Mouse (Mus musculus) hindbrain, embryonic 14.5 days (tissue): ENCODE results near the gene Rnf31. TPM values are rescaled to one million over a fixed set of nuclear protein-coding genes. Genes with fewer than 3 reads are reported as not detected.

Experiments
- ATAC-seq: fragments of 200-750 bp; cut with Nextera tagmentation; 2 replicates; pipeline ENCODE4 v1.8.0; 2017; ENCODE audit warnings: moderate number of reproducible peaks, mild to moderate bottlenecking, moderate TSS enrichment, moderate library complexity; ENCODE audit not compliant: low FRiP score
- DNase-seq: peaks from one replicate; pipeline ENCODE4 v3.0.0-alpha.2; 2015; ENCODE audit warnings: low spot score
- H3K27ac ChIP-seq: fragments of 300-500 bp; sonication (generic); 2 replicates; pipeline ENCODE4 v1.5.1; 2014; ENCODE audit warnings: mild to moderate bottlenecking, moderate library complexity
- H3K27me3 ChIP-seq: fragments of 300-500 bp; sonication (generic); 2 replicates; pipeline ENCODE4 v1.6.1; 2014; ENCODE audit warnings: mild to moderate bottlenecking, low read length, mixed read lengths; ENCODE audit not compliant: control insufficient read depth, insufficient read depth
- H3K36me3 ChIP-seq: fragments of 300-500 bp; sonication (generic); replicated peaks from 2 replicates; pipeline ENCODE4 v1.6.1; 2014; ENCODE audit not compliant: control insufficient read depth, insufficient read depth
- H3K4me1 ChIP-seq: fragments of 300-500 bp; sonication (generic); replicated peaks from 2 replicates; pipeline ENCODE4 v1.6.1; 2014; ENCODE audit warnings: antibody characterized with exemption, low read length, mixed read lengths; ENCODE audit not compliant: control insufficient read depth, insufficient read depth
- H3K4me2 ChIP-seq: fragments of 300-500 bp; sonication (generic); replicated peaks from 2 replicates; pipeline ENCODE4 v1.6.1; 2014; ENCODE audit warnings: mild to moderate bottlenecking, moderate library complexity
- H3K4me3 ChIP-seq: fragments of 300-500 bp; sonication (generic); replicated peaks from 2 replicates; pipeline ENCODE4 v1.5.1; 2014; ENCODE audit warnings: mild to moderate bottlenecking, low read length
- H3K9ac ChIP-seq: fragments of 300-500 bp; sonication (generic); 2 replicates; pipeline ENCODE4 v1.6.1; 2014
- H3K9me3 ChIP-seq: fragments of 300-500 bp; sonication (generic); 2 replicates; pipeline ENCODE4 v1.6.1; 2016; ENCODE audit warnings: low read length; ENCODE audit not compliant: control insufficient read depth
- WGBS: fragments of 180-500 bp; shearing (Covaris S2); extraction: QIAGEN DNeasy Blood & Tissue Kit; methylation state at CpG from one replicate; pipeline ENCODE4 v1.1.7; 2014; 5-methylcytosine and 5-hydroxymethylcytosine counted together
- polyA plus RNA-seq: library from polyadenylated mRNA; unstranded; fragments of >200 nt; fragmentation: Nextera tagmentation; extraction: Ambion mirVana; gene quantifications from 2 replicates; pipeline ENCODE4 v1.2.1, GENCODE M21; 2014

Rnf31 gene
- polyA plus RNA-seq, 1 experiment from 2014 or later = 20.4 TPM

GRCm38 (mm10) chr14:55596036-55596690 is 4.7 kb downstream of the Rnf31 start:
- H3K27ac ChIP-seq = no peak overlapping the region
- H3K9me3 ChIP-seq = no peaks in the 10 kb centered on the region
- H3K36me3 ChIP-seq = peaks cover 72% of the 10 kb centered on the region
- no peak overlapping the region for H3K4me3 ChIP-seq
- H3K9ac ChIP-seq = no peak overlapping the region
- ATAC-seq = no peak
- H3K27me3 ChIP-seq = no peaks in the 10 kb centered on the region
- peaks cover 14% of the 10 kb centered on the region for H3K4me1 ChIP-seq
- DNase-seq = no peak
- H3K4me2 ChIP-seq = no peak overlapping the region
- WGBS = 72% methylated on average over 13 of the region's 13 CpGs

- no peak overlapping the region for H3K9ac ChIP-seq
- 95% methylated on average over 21 of the region's 21 CpGs for WGBS
- no peaks in the 10 kb centered on the region for H3K4me1 ChIP-seq
- DNase-seq (no peak), ATAC-seq (no peak)
- no peaks in the 10 kb centered on the region for H3K27me3 ChIP-seq
- H3K36me3 ChIP-seq = peaks cover 95% of the 10 kb centered on the region
- H3K27ac ChIP-seq = no peak overlapping the region
- H3K9me3 ChIP-seq = no peaks in the 10 kb centered on the region
- H3K4me2 ChIP-seq = no peak overlapping the region
- H3K4me3 ChIP-seq = no peak overlapping the region
Observed at GRCm38 (mm10) chr14:55598521-55599390, 7.2 kb downstream of the Rnf31 start.

- no peaks in the 10 kb centered on the region for H3K4me1 ChIP-seq
Observed at GRCm38 (mm10) chr14:55603271-55603632, 11.7 kb downstream of the Rnf31 start, which contains the start of gene Irf9. Gene Irf9, plus strand, starts transcription at chr14:55603571.

GRCm38 (mm10) chr14:55603633-55604576 is 12.4 kb downstream of the Rnf31 start:
- H3K4me1 ChIP-seq = no peaks in the 10 kb centered on the region
- DNase-seq (peak; percentile 74), ATAC-seq (peak; percentile 86)
- H3K36me3 ChIP-seq = peaks cover 82% of the 10 kb centered on the region
- H3K4me3 ChIP-seq = no peak overlapping the region; the same call in 1 of the 2 replicates
- H3K27ac ChIP-seq = 0 out of 2 replicates have a peak overlapping the region, but pooled peaks have one; percentile 15
- H3K9me3 ChIP-seq = no peaks in the 10 kb centered on the region
- no peak overlapping the region for H3K9ac ChIP-seq
- H3K4me2 ChIP-seq = peak overlapping the region; percentile 33
- no peaks in the 10 kb centered on the region for H3K27me3 ChIP-seq
- 22% methylated on average over 19 of the region's 19 CpGs for WGBS

More at GRCm38 (mm10) chr14:55603271-55603632, 11.7 kb downstream of the Rnf31 start, which contains the start of gene Irf9:
- Histone ChIP-seq H3K9me3 (no peaks in the 10 kb centered on the region), H3K36me3 (peaks cover 82% of the 10 kb centered on the region), H3K4me3 (no peak within 1 kb of the TSS; the same call in 1 of the 2 replicates), H3K27ac (0 out of 2 replicates have a peak within 1 kb of the TSS, but pooled peaks have one; percentile 15), H3K9ac (no peak within 1 kb of the TSS), H3K4me2 (peak within 1 kb of the TSS; percentile 33), H3K27me3 (no peaks in the 10 kb centered on the region)
- DNase-seq (no peak), ATAC-seq (no peak)
- 86% methylated on average over 7 of the region's 7 CpGs for WGBS

- ATAC-seq (no peak), DNase-seq (no peak)
- Histone ChIP-seq H3K36me3 (peaks cover 82% of the 10 kb centered on the region), H3K27ac (no peak overlapping the region), H3K4me1 (no peaks in the 10 kb centered on the region), H3K27me3 (no peaks in the 10 kb centered on the region), H3K9me3 (no peaks in the 10 kb centered on the region), H3K9ac (no peak overlapping the region), H3K4me3 (no peak overlapping the region), H3K4me2 (peak overlapping the region; percentile 33; the same call in 1 of the 2 replicates)
- WGBS = 91% methylated on average over 11 of the region's 11 CpGs
Observed at GRCm38 (mm10) chr14:55604823-55605222, 13.3 kb downstream of the Rnf31 start.

GRCm38 (mm10) chr14:55605743-55606459 is 14.4 kb downstream of the Rnf31 start:
- DNase-seq = no peak
- Histone ChIP-seq H3K9ac (no peak overlapping the region), H3K4me3 (no peak overlapping the region), H3K27ac (no peak overlapping the region), H3K27me3 (no peaks in the 10 kb centered on the region), H3K4me2 (no peak overlapping the region), H3K9me3 (no peaks in the 10 kb centered on the region), H3K4me1 (no peaks in the 10 kb centered on the region), H3K36me3 (peaks cover 79% of the 10 kb centered on the region)
- WGBS = 94% methylated on average over 16 of the region's 16 CpGs
- no peak for ATAC-seq

- 100% methylated on average over 6 of the region's 6 CpGs for WGBS
- peaks cover 56% of the 10 kb centered on the region for H3K36me3 ChIP-seq
Observed at GRCm38 (mm10) chr14:55608339-55608738, 16.8 kb downstream of the Rnf31 start.

GRCm38 (mm10) chr14:55613346-55613745 is 21.8 kb downstream of the Rnf31 start:
- no peak overlapping the region for H3K4me3 ChIP-seq
- WGBS = 75% methylated on average over 6 of the region's 6 CpGs
- no peaks in the 10 kb centered on the region for H3K9me3 ChIP-seq
- H3K9ac ChIP-seq = no peak overlapping the region
- no peaks in the 10 kb centered on the region for H3K27me3 ChIP-seq
- H3K4me1 ChIP-seq = no peaks in the 10 kb centered on the region
- no peak overlapping the region for H3K27ac ChIP-seq
- H3K36me3 ChIP-seq = peaks cover 24% of the 10 kb centered on the region
- DNase-seq = no peak
- H3K4me2 ChIP-seq = no peak overlapping the region
- no peak for ATAC-seq

More at GRCm38 (mm10) chr14:55608339-55608738, 16.8 kb downstream of the Rnf31 start:
- no peaks in the 10 kb centered on the region for H3K4me1 ChIP-seq
- ATAC-seq = no peak
- DNase-seq = no peak
- H3K4me2 ChIP-seq = no peak overlapping the region
- no peak overlapping the region for H3K4me3 ChIP-seq
- H3K27me3 ChIP-seq = no peaks in the 10 kb centered on the region
- H3K9ac ChIP-seq = no peak overlapping the region
- no peak overlapping the region for H3K27ac ChIP-seq
- H3K9me3 ChIP-seq = no peaks in the 10 kb centered on the region
